Mouse (Mus musculus) naive thymus-derived CD4-positive, alpha-beta T cell, adult 2 months (primary cell): ENCODE results near the gene Grxcr1.

Experiments
- DNase-seq: peaks from one replicate; pipeline ENCODE4 v3.0.0-alpha.2; 2011; ENCODE audit warnings: low read depth

The Grxcr1 gene

DNA sequence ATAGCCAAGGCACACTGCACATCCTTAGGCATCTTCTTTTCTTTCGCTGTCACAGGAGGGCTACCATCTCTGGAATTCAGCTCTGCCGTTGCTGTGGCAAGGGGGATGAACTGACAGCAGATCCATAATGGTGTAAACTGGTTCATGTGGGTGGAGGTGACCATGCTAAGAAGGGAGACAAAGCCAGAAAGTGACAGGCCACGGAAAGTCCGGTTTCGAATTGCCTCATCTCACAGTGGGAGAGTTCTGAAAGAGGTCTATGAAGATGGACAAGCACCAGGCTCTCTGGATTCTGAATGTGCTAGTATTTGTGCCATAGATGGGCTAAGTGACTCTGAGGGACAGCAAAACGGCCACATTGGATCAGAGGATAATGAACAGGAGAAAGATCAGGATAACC, at the start of gene Grxcr1:
Gene Grxcr1 (plus strand): TSS at position 92 of the 400 bp plus-strand sequence.
- DNase-seq: no peak

DNA sequence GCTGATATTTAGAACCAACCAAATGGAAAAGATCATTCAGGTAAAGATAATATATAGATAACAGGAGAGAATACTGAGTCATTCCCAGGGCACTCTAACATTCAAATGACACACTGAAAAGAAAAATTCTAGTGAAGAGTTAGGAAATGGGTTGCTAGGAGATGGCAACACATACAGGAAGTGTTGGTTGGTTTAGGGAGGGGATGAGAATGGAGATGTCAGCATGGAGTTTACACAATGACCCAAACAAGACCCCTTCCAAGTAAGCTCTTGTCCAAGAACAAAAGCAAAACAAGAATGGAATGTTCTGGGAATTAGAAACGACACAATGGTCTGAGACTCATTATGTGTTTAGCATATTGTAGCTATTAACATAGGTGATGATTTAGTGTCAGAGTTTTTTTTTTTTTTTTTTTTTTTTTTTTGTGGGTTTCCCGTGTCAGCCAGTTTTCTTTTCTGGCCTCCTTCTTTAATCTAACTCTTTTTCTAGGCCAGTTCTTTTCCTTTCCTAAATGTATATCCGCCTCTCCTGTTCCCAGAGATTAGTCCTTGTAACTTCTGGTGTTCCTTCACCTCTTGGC, 49.6 kb upstream of the Grxcr1 start:
- DNase-seq: peak; percentile 6

DNA sequence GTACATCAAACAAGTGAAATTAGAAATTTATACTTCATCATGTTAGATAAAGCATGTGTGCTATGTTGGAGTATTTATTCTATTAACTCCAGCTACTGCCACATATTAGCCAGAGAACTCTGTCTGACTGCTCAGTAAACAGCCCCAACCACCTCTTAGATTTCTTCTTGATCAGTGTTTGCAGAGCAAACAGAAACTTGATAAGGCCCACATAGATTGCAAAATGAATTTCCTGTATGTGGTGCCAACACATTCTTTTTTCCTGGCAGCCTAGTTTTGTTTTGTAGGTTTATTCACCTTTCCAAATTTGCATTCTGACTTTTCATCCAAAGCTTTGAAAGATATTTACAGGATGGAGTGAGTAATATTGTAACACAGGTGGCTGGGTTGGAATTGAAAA, 41.2 kb upstream of the Grxcr1 start:
- no peak for DNase-seq

DNA sequence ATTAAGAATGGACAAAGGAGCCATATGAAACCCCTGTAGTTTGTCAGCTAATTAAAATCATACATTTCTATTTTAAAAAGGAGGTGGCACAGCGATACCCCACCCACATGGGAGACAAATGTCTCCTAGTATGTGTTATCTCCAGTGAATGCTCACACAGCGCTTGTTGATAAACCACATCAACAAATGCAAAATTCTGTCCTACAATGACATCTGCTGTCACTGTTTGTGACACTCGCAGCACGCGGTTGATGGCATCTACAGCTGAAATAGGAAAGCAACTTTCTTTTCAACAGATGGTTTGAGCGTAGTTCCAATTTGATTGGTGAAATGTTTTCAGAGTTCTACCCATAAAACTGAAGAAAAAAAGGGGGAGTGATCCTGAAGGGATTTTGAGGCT, 29.0 kb upstream of the Grxcr1 start:
- no peak for DNase-seq

DNA sequence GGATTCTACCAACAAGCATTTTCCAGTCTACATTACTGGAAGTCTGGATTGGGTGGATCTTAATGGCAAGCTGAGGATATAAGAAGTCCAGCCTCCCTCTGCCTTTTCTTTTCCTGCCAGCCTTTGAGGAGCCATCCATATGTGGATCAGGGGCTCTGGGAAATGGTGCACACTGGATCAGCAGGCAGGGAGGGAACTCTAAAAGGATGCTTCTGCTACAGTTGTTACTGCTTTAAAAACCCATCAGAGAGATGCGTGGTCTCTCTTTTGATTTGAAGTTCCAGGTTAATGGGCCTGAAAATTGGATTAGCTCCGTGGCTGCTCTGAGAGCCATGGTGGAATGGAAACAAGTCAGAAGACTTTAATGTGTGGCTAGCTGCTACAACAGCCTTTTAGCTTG, 27.7 kb upstream of the Grxcr1 start:
- no peak for DNase-seq

DNA sequence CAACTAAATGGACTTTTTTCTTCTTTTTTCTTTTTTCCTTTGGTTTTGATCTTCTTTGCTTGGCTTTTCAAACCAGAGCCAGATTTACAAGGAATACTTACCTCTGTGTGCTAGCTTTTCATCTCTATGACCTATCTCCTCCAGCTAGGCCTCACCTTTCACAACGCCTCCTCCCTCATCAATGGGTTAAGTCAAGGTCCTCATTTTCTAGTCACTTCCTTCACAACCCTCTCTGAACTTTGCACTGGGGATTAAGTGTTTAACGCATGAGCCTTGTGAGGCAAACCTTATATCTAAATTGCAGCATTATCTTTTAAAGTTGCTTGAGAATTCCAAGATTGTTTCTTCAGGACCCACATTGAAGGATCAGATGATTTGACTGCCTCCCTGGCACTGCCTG, 27.2 kb upstream of the Grxcr1 start:
- DNase-seq: no peak

DNA sequence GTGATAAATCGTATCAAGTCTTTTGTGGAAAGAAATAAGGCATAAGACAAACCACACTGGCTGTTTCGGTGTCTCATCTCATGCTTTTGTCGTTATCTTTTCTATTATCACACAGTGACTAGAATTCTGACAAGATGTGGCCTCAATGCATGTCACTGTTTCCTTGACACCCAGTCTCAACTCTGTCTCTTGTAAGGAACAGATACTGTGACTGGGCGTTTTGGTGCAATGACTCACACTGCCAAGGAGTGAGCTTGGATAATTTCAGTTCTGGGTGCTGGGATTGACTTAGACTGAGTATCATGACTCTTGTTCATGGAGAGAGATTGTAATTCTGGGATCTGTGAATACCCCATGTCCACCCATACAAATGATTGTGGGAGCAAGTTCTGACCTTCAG, 24.6 kb upstream of the Grxcr1 start:
- no peak for DNase-seq

DNA sequence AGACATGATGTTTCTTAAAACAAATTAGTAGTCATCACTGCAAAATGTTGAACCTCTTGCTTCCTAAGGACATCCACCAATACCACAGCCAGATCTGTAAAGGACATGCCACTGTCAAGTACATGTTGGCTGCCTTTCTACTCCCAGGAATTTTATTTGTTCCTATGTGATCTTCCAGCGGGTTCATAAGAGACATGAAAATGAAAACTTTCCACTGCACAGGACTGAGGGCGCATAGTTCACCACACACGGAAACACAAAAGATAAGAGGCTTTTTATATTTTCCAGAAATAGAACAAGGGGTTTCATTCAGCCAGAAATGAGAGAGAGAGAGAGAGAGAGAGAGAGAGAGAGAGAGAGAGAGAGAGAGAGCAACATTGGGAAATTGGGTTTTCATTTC, 20.1 kb upstream of the Grxcr1 start:
- no peak for DNase-seq

DNA sequence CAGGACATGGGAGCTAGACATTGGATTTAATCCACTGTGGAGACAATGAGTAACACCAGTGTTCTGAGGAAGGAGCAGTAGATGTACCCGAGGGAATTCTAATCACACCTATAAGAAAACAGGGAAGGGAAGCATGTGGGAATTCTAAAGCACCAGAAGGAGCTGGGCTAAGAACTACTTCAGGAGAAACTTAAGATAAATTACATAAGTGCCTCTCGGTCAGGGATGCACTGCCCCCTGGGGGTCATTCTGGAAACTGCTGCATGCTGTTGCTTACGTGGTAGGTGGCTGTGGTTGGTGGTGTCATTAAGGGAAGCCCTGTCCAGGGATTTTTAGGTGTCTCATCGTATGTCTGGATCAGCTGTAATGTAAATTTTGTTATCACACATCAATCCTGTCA, 19.0 kb upstream of the Grxcr1 start:
- peak; percentile 82 for DNase-seq

DNA sequence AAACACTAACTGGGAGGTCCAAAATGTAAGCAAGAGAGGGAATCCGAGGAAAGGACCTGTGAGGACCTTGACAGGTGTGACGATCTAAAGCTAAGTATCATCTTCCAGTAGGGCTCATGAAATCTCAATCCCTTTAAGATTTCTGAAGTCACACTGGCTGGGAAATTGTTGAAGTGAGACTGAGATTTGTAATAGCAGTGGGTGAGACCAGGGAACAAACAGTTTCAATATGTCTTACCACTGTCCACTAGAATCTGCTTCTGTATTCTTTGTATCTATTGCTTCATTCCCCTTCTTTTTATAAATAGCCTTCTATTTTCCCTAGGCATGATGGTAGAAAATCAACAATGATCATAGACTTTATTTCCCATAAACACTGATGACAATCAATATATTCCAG, 10.8 kb upstream of the Grxcr1 start:
- no peak for DNase-seq

DNA sequence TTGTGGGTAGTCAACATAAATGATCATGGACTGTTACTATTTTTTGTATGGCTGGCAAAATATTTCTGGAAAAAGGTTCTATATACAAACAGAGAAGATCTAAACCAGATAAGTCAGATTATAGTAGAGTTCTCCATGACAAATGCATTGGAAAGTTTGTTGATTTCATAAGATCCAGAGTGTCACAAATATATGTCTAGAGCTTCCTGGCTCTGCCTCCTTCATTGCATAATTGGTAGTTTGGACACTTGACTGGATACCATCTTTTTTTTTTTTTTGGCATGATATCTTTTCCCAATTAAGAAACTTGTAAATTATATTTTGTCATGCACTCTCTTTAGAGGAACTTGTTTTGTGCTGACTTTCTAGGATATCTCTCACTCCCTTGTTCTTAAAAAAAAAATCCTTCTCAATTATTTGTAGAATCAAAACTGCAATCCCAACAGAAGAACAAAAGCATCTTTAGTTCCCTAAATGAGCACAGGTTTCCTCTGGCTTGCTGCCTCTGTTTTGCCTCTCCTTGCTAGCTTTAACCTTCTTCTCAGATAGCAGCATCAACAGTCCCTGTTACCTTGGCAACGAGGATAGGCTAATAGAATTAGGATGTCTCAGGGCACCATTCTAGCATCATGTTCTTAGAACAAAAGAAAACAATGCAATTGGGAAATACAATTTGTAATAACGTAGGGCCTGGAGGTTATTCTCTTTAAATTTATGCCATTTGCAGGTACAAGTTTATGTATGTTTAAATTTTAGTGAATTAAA, 4.8 kb upstream of the Grxcr1 start:
- no peak for DNase-seq

DNA sequence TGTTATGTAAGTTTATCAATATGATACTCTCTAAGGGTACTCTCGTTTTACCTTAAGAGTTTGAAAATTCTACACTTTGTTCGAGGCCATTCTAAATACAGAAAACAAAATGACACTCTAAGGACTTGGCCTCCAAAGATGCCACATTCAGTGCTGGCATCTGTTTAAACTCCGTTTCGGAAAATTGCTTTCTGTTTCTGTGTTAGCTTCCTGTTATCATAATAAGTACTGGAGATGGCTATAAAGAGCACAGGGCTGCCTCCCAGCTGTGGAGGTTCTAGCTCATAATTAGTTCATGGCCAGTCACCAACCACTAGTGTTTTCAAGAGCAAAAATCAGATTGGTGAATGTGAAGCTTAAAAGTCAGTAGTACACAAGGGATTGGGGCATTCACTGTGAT, 4.2 kb upstream of the Grxcr1 start:
- no peak for DNase-seq

DNA sequence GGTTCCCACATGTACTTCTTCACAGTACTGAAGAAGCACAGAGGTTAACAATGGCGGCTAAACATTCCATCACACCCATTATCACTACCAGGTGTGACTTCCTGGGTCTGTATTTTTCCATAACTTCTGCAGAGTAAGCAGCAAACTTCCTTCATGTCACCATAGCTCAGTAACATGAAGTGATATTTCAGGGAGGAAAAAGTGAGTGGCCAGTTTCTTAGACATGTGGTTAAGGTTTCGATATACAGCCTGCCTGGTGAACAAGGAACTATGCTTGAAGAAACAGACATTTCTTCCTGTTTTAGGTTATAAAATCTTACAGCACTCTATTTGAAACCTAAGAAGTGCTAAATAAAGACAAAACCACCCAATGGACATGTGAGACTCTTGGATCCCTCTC, 1.7 kb downstream of the Grxcr1 start:
- no peak for DNase-seq

DNA sequence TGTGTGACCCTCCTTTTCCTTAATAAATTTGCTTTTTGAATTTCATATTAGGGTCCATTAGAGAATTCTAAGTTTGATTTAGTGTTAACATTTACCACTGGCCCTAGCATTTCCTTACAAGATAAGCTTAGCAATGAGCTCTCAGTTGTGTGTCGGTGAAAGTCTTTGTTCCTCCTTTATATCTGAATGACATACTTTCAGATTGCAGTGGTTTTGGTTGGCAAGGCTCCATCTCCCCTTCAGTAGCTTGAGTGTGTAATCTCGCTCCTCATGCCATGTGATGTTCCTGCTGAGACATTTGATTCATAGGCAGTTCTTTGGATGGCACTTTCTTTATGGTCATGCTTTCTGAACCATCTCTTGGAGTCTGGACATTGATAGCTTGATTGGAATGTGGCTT, 7.4 kb downstream of the Grxcr1 start:
- no peak for DNase-seq

DNA sequence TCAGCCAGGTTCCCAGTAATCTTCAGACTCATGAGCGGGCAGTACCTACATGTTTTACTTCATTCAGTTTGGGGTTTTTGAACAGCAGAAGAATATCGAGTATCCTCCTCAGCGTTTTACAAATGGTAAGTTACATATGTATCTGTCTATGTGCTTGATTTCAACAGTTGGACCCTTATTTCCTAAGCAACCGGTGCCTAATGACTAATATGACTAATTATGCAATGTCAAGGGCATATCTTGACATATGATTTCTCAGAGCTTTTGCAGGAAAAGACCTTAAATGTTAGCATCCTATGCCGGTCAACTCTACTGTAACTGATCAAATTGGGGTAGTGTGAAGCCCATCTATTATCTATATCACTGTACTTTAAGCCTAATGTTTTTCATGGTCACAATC, 11.7 kb downstream of the Grxcr1 start:
- no peak for DNase-seq

DNA sequence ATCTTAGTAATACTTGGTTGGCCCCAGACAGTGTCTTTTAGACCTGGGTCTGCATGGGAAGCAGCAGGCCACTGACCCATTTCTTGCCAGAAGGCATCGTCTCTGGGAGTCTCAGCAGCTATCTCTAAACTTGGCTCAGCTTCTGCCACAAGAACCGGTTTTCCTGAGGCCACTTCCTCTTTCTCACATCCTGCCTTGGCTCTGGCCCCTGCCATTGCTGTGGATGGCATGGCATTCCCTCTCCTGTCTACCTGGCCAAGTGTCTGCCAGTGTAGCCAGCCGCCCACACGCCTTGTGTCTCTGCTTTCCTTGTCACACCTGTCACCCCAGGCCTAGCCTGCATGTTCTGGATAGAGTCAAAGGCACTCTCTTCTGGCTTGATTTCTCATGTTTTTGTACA, 17.1 kb downstream of the Grxcr1 start:
- no peak for DNase-seq

DNA sequence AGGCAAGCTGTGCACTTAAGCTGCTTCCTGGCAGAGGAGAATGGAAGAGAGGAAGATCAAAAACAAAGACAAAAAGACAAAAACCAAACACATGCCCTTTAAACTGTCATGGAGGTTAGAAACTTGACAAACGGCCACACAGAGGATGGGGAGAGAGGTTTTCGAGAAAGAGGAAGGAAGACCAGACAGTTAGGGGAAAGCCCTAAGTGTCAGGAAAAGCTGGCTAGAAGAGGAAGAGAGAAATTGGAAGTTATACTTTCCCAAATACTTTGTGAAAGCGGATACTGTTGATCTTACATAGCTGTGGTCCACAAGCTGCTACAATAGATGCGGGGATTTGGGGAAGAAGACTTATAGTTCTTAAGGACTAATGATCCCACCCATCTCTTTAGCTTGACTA, 17.9 kb downstream of the Grxcr1 start:
- DNase-seq: no peak

DNA sequence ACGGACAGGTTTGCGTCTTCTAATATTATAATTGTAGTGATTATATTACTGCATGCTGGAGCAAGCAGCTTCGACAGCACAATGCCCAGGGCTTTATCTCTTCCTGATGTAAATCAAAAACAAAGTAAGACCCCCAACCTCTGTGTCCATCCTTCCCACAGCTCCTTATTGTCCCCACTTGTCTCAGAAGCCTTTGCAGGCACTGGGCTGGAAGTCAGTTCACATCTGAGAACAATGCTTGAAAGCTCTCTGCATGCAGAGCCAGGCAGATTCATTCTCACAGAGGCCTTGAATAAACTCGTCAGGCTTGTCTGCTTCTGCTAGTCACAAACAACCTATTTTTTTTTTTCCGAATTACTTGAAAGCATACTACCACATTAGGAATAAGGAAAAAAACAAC, 19.5 kb downstream of the Grxcr1 start:
- DNase-seq: no peak

DNA sequence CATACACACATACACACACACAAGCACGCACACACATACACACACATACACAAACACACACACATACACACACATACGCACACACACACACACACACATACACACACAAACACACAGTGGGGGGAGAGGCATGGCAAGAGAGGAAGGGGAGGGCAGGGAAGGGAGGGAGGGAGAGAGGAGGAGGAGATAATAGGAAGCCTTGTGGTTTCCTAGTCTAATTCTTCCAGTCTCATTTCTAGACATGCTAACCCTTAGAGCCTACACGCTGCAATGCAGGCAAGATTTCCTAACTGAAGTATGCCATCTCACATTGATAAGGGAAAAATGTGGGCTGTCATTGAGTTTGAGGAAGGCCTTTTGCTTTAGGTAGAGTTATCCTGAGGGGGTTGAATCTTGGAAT, 25.9 kb downstream of the Grxcr1 start:
- no peak for DNase-seq

DNA sequence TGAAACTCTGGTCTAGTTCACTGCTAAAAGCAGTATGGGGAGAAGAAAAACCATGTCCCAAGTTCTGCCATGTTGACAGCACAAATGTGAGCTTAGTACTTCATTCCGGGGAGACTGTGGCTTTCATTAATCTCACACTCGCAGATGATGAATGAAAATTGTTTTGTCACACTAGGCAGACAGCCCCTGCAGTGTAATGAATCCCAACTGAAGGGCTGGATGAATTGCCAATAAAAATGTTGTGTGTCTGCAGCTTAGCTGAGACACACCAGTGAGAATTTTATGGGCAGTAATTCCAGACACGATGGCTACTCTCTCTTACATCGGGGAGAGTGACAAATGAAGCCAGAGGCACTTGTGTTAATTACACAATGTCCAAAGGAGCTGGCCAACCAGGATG, 37.1 kb downstream of the Grxcr1 start:
- DNase-seq: no peak

DNA sequence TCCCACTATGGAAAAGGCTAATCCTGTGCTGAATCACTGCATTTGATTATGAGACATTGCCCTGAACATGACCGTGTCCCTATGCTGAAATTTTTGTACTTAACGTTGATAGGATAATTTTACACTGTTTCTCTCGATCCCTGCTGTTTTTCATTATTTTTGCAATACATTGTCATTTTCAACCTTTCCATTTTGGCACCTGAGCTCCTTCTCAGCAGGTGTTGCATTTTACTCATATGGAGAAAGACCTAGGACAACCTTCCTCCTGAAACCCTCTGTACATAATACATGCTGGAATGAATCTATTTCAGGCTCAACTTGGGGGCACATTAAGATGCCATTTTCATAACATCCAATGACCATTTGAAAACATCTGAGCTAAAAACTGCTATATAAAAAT, 38.7 kb downstream of the Grxcr1 start:
- DNase-seq: no peak

DNA sequence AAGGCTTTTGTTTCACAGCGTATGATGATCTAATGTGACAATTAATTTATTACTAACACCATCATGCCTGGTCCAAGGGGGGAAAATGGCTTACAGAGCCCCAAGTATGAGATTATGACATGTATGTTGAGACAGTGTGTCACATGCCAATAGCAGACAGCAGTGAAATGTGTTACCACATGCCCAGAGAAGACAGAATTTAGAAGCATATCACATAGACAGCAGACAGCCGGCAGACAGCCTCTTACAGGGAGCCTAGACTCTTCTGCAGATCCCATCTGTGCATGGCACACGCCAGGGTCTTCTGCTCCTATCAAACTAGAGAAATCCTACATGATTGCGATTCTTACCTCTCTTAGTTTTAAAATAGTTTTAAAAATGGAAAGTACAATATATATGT, 40.2 kb downstream of the Grxcr1 start:
- no peak for DNase-seq

DNA sequence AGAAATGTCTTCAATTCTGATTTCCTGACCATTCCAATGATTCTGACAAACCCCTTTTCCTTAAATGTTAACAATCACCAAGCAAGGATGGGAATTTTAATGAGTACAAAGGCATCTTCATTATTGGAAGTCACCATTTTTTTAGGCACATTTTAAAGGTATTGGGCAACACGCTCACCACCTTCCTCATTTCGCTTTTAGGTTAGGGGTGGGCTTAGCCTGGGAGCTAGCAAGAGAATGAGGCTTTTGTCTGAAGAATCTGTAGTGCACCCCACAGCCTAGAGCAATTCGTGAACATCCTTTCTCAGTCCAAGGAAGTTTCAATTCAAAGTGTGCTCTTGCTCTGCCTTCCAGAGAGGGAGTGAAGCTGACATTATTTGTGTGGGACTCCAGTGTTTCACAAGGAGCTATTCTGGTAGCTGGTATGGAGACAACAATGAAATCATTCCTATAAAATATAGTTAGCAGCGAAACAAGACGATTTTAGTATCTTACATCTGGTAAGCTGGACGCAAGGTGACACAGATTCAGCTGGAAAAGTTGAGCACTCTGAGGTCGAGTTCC, 55.0 kb downstream of the Grxcr1 start:
- DNase-seq: no peak

DNA sequence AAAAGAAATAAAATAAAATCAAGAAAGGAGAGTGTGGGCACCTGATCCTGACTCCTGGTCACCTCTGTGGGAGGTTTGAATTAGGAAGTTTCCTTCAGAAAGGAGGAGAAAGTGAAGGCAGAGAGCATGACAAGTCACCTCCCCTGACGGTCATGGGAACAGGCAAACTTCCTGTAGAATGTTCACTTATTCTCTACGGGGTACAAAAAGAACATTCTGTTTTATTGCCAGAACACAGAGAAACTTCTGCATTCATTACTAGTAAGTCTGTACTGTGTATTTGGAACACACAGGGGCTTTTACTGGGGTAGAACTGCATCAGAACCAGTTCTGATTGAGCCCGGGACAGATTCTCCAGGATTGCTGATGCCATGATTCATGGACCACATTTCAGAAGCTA, 55.5 kb downstream of the Grxcr1 start:
- DNase-seq: no peak
